Mouse (Mus musculus) brain, adult 2 months (tissue): ENCODE measurements around the gene Atp6v1f.
A peak's percentile ranks its signal among the peaks of the same experiment; 100 is the strongest.

ENCODE experiments used
- DNase-seq: peaks from one replicate; pipeline ENCODE4 v3.0.0; 2011; ENCODE audit warnings: low read depth, low spot score

Atp6v1f gene

GRCm38 (mm10) chr6:29461502-29461901 is 6.0 kb upstream of the Atp6v1f start:
- DNase-seq: no peak

- DNase-seq: no peak
These were observed 4.1 kb upstream of the Atp6v1f start for GRCm38 (mm10) chr6:29463388-29463787.

GRCm38 (mm10) chr6:29468851-29469250 is 1.3 kb downstream of the Atp6v1f start:
- no peak for DNase-seq

GRCm38 (mm10) chr6:29471137-29471536 is 3.6 kb downstream of the Atp6v1f start, which contains the start of gene Atp6v1fnb:
Atp6v1fnb (plus strand) TSS chr6:29471437.
- no peak for DNase-seq

- DNase-seq: peak; percentile 89
These were observed 6.6 kb downstream of the Atp6v1f start for GRCm38 (mm10) chr6:29473941-29474691.

GRCm38 (mm10) chr6:29474736-29475135 is 7.2 kb downstream of the Atp6v1f start:
- DNase-seq: no peak

- DNase-seq: no peak
These were observed 15.2 kb downstream of the Atp6v1f start for GRCm38 (mm10) chr6:29482691-29483090.

- DNase-seq: peak; percentile 41
These were observed 17.4 kb downstream of the Atp6v1f start for GRCm38 (mm10) chr6:29484716-29485559.

- no peak for DNase-seq
These were observed 18.4 kb downstream of the Atp6v1f start for GRCm38 (mm10) chr6:29485951-29486350.

GRCm38 (mm10) chr6:29494101-29494500 is 26.6 kb downstream of the Atp6v1f start:
- DNase-seq: no peak

- DNase-seq: no peak
These were observed 28.8 kb downstream of the Atp6v1f start for GRCm38 (mm10) chr6:29496270-29496669.

GRCm38 (mm10) chr6:29497791-29498190 is 30.3 kb downstream of the Atp6v1f start:
- no peak for DNase-seq

GRCm38 (mm10) chr6:29500177-29500576 is 32.7 kb downstream of the Atp6v1f start:
- DNase-seq: no peak

- no peak for DNase-seq
These were observed 33.3 kb downstream of the Atp6v1f start for GRCm38 (mm10) chr6:29500810-29501209.

GRCm38 (mm10) chr6:29501599-29501998 is 34.1 kb downstream of the Atp6v1f start:
- DNase-seq: peak; percentile 29

- no peak for DNase-seq
These were observed 38.0 kb downstream of the Atp6v1f start for GRCm38 (mm10) chr6:29505493-29505892.

- DNase-seq: no peak
These were observed 39.3 kb downstream of the Atp6v1f start for GRCm38 (mm10) chr6:29506834-29507233.

GRCm38 (mm10) chr6:29507447-29508309 is 40.2 kb downstream of the Atp6v1f start, which contains the start of gene Kcp:
Kcp (minus strand) TSS chr6:29507952.
- no peak for DNase-seq

GRCm38 (mm10) chr6:29509086-29509485 is 41.6 kb downstream of the Atp6v1f start:
- no peak for DNase-seq

GRCm38 (mm10) chr6:29513284-29513683 is 45.8 kb downstream of the Atp6v1f start:
- DNase-seq: peak; percentile 43

GRCm38 (mm10) chr6:29517139-29517538 is 49.6 kb downstream of the Atp6v1f start:
- peak; percentile 66 for DNase-seq
